Mouse (Mus musculus) lung, postnatal 4 days (tissue): ENCODE measurements around the gene Cope.

Experiments used
- DNase-seq, 2 experiments: peaks; one replicate each; pipeline ENCODE4 v3.0.0; 2021

Cope gene

GRCm38 (mm10) chr8:70302358-70302890, at the start of gene Cope, which contains the start of gene Ddx49:
Gene Cope, plus strand, starts transcription at chr8:70302518.
Gene Ddx49, minus strand, starts transcription at chr8:70302489.
- peak; percentile 94 for DNase-seq

- DNase-seq, result no peak
Measured at GRCm38 (mm10) chr8:70254628-70255027, 47.7 kb upstream of the Cope start.

- DNase-seq, result no peak
Measured at GRCm38 (mm10) chr8:70257456-70257855, 44.9 kb upstream of the Cope start.

- DNase-seq, result peak; percentile 23 to 64
Measured at GRCm38 (mm10) chr8:70258600-70258999, 43.7 kb upstream of the Cope start.

GRCm38 (mm10) chr8:70259043-70259442, 43.3 kb upstream of the Cope start:
- no peak for DNase-seq

GRCm38 (mm10) chr8:70267674-70268073, 34.6 kb upstream of the Cope start:
- DNase-seq, result no peak

- DNase-seq, result no peak
Measured at GRCm38 (mm10) chr8:70268311-70268710, 34.0 kb upstream of the Cope start.

- DNase-seq, result peak; percentile 44 to 60
Measured at GRCm38 (mm10) chr8:70268799-70269565, 33.3 kb upstream of the Cope start.

GRCm38 (mm10) chr8:70272949-70273348, 29.4 kb upstream of the Cope start:
- peak; percentile 48 to 56 for DNase-seq

GRCm38 (mm10) chr8:70274350-70274749, 28.0 kb upstream of the Cope start:
- no peak for DNase-seq

GRCm38 (mm10) chr8:70276476-70276875, 25.8 kb upstream of the Cope start:
- peak; percentile 57 to 80 for DNase-seq

GRCm38 (mm10) chr8:70278175-70278574, 24.1 kb upstream of the Cope start:
- DNase-seq, result no peak

- no peak for DNase-seq
Measured at GRCm38 (mm10) chr8:70279266-70279665, 23.1 kb upstream of the Cope start.

- DNase-seq, result peak; percentile 36 to 59
Measured at GRCm38 (mm10) chr8:70281001-70281400, 21.3 kb upstream of the Cope start.

GRCm38 (mm10) chr8:70282603-70283135, 19.6 kb upstream of the Cope start, which contains the start of gene Homer3:
Gene Homer3, plus strand, starts transcription at chr8:70282827.
- peak; percentile 96 for DNase-seq

- peak in 1 of 2 experiments; percentile 66 for DNase-seq
Measured at GRCm38 (mm10) chr8:70283136-70284077, 18.9 kb upstream of the Cope start.

GRCm38 (mm10) chr8:70284421-70284820, 17.9 kb upstream of the Cope start:
- no peak for DNase-seq

- DNase-seq, result no peak
Measured at GRCm38 (mm10) chr8:70285304-70285703, 17.0 kb upstream of the Cope start.

- no peak for DNase-seq
Measured at GRCm38 (mm10) chr8:70286737-70287136, 15.6 kb upstream of the Cope start.

GRCm38 (mm10) chr8:70293988-70294405, 8.3 kb upstream of the Cope start:
- DNase-seq, result peak; percentile 69 to 92

GRCm38 (mm10) chr8:70300881-70301280, 1.4 kb upstream of the Cope start:
- DNase-seq, result no peak

- DNase-seq, result no peak
Measured at GRCm38 (mm10) chr8:70302901-70303300, 583 bp downstream of the Cope start.

GRCm38 (mm10) chr8:70309311-70309710, 7.0 kb downstream of the Cope start:
- DNase-seq, result peak in 1 of 2 experiments; percentile 51
